Mouse (Mus musculus) adrenal gland, adult (tissue): ENCODE data around the gene Pcgf6.
"Not testable (repeated sequence)": the region's sequence is repeated elsewhere in the genome, so short reads cannot be mapped to it uniquely, and the experiment has no call there.

Experiments used
- DNase-seq, 2 experiments: peaks; one replicate each; pipeline ENCODE4 v3.0.0; 2022 to 2023; ENCODE audit warnings: low spot score in 1 of 2; ENCODE audit not compliant: inconsistent age in 2 of 2

Gene Pcgf6

GRCm38 (mm10) chr19:46999753-47000152 is 51.0 kb downstream of the Pcgf6 start:
- DNase-seq, result no peak

GRCm38 (mm10) chr19:46998953-46999352 is 51.8 kb downstream of the Pcgf6 start:
- DNase-seq, result no peak

- no peak for DNase-seq
These were observed 52.4 kb downstream of the Pcgf6 start for GRCm38 (mm10) chr19:46998168-46998870.

GRCm38 (mm10) chr19:46996095-46996494 is 54.6 kb downstream of the Pcgf6 start:
- DNase-seq, result no peak

GRCm38 (mm10) chr19:46992329-46992728 is 58.4 kb downstream of the Pcgf6 start:
- DNase-seq, result not testable (repeated sequence)

- peak; percentile 81 to 96 for DNase-seq
These were observed 59.6 kb downstream of the Pcgf6 start for GRCm38 (mm10) chr19:46991145-46991544.

- not testable (repeated sequence) for DNase-seq
These were observed 60.1 kb downstream of the Pcgf6 start for GRCm38 (mm10) chr19:46990625-46991024.

GRCm38 (mm10) chr19:46990153-46990518 is 60.6 kb downstream of the Pcgf6 start:
- DNase-seq, result no peak

GRCm38 (mm10) chr19:46989479-46990152 is 61.1 kb downstream of the Pcgf6 start:
- no peak for DNase-seq

- DNase-seq, result no peak
These were observed 62.2 kb downstream of the Pcgf6 start for GRCm38 (mm10) chr19:46988231-46989087.

GRCm38 (mm10) chr19:46987646-46988045 is 63.1 kb downstream of the Pcgf6 start:
- DNase-seq, result peak; percentile 41 to 59

GRCm38 (mm10) chr19:46984726-46985622 is 65.7 kb downstream of the Pcgf6 start:
- no peak for DNase-seq

- no peak for DNase-seq
These were observed 66.7 kb downstream of the Pcgf6 start for GRCm38 (mm10) chr19:46983966-46984380.
